Comparison of ENCODE assay signal across 8 mouse cellular contexts in genomic region chr12:32910092-32910491, GRCm38 (mm10). TPM values are rescaled to one million over a fixed set of nuclear protein-coding genes. Genes with fewer than 3 reads are reported as not detected.
DNase-seq lines count a peak whose midpoint lies in the region; ATAC-seq and TF ChIP-seq lines count a peak whose summit lies in the region.

No protein-coding gene starts in this region.

- TF ChIP-seq POLR2A in spleen, adult 2 months (IDR thresholded peaks at IDR 0.05; ENCODE audit: low read depth, low read length), result no peak

- ATAC-seq in activated CD4-positive, CD25-positive, alpha-beta regulatory T cell, adult 4 months, result peak; percentile 80
- peak; percentile 89 for ATAC-seq in common myeloid progenitor, adult 5-6 weeks (replicated peaks; ENCODE audit: low read depth, poor library complexity, severe bottlenecking)
- ATAC-seq in intestine, postnatal 0 days, result 0 out of 2 replicates have a peak, but pooled peaks have one; percentile 28
- ATAC-seq in midbrain, embryonic 11.5 days (ENCODE audit: low FRiP score), result peak; percentile 82

- peak; percentile 91 for TF ChIP-seq CTCF in intestine, postnatal 0 days (IDR thresholded peaks at IDR 0.05; ENCODE audit: low read depth)
- TF ChIP-seq CTCF in spleen, adult 2 months (IDR thresholded peaks at IDR 0.05; ENCODE audit: extremely low read depth, insufficient read depth, insufficient read length, insufficient replicate concordance), result peak; percentile 62; the same call in 1 of the 2 replicates

- intact Hi-C loops in left cerebral cortex, postnatal 4 days (cut with DNase I), result loop anchor here (5.0 kb wide), 2 partner anchors 102 to 517 kb away; partner anchors contain the start of gene Twistnb

- H3K9ac ChIP-seq in intestine, postnatal 0 days (ENCODE audit: low read depth, low read length), result no peak overlapping the region
- H3K9ac ChIP-seq in midbrain, embryonic 11.5 days (ENCODE audit: low read length), result no peak overlapping the region

- no peaks in the 10 kb centered on the region for H3K36me3 ChIP-seq in intestine, postnatal 0 days (ENCODE audit: control insufficient read depth, insufficient read depth)
- H3K36me3 ChIP-seq in midbrain, embryonic 11.5 days (ENCODE audit: control insufficient read depth, insufficient read depth, low read length), result no peaks in the 10 kb centered on the region
- H3K36me3 ChIP-seq in spleen, adult 2 months (ENCODE audit: control insufficient read depth, insufficient read depth, low read length), result no peaks in the 10 kb centered on the region

- WGBS in intestine, postnatal 0 days, result 12% methylated on average over 11 of the region's 11 CpGs
- WGBS in midbrain, embryonic 11.5 days, result 17% methylated on average over 11 of the region's 11 CpGs
- WGBS in spleen, adult 2 months, result 18% methylated on average over 11 of the region's 11 CpGs

- H3K27ac ChIP-seq in intestine, postnatal 0 days (ENCODE audit: low read depth, low read length), result no peak overlapping the region
- no peak overlapping the region for H3K27ac ChIP-seq in midbrain, embryonic 11.5 days (ENCODE audit: low read depth, low read length)
- no peak overlapping the region for H3K27ac ChIP-seq in spleen, adult 2 months (ENCODE audit: insufficient read depth, low read length)

- peak overlapping the region; percentile 48 for H3K4me2 ChIP-seq in intestine, postnatal 0 days (replicated peaks; ENCODE audit: low read depth)
- H3K4me2 ChIP-seq in midbrain, embryonic 11.5 days, result peak overlapping the region; percentile 26

- H3K27me3 ChIP-seq in intestine, postnatal 0 days (replicated peaks; ENCODE audit: control insufficient read depth, insufficient read depth, low read length), result no peaks in the 10 kb centered on the region
- no peaks in the 10 kb centered on the region for H3K27me3 ChIP-seq in midbrain, embryonic 11.5 days (ENCODE audit: control insufficient read depth, insufficient read depth, low read length)
- no peaks in the 10 kb centered on the region for H3K27me3 ChIP-seq in spleen, adult 2 months (ENCODE audit: control insufficient read depth, insufficient read depth, low read length)

- peak overlapping the region; percentile 7; the same call in 1 of the 2 replicates for H3K4me3 ChIP-seq in intestine, postnatal 0 days (ENCODE audit: low read depth, low read length)
- no peak overlapping the region for H3K4me3 ChIP-seq in midbrain, embryonic 11.5 days (ENCODE audit: low read depth, low read length)
- H3K4me3 ChIP-seq in spleen, adult 2 months (ENCODE audit: extremely low read depth, insufficient read depth, insufficient read length), result no peak overlapping the region

- H3K4me1 ChIP-seq in intestine, postnatal 0 days (replicated peaks; ENCODE audit: control insufficient read depth, insufficient read depth, low read length), result no peaks in the 10 kb centered on the region
- no peaks in the 10 kb centered on the region; the same call in 1 of the 2 replicates for H3K4me1 ChIP-seq in midbrain, embryonic 11.5 days (ENCODE audit: control insufficient read depth, insufficient read depth, low read length)
- no peaks in the 10 kb centered on the region for H3K4me1 ChIP-seq in spleen, adult 2 months (ENCODE audit: control insufficient read depth, insufficient read depth, insufficient read length)

- DNase-seq in 3134 (ENCODE audit: extremely low read depth, insufficient read length, low spot score), result peak; percentile 40
- DNase-seq in gonadal fat pad, adult 2 months (ENCODE audit: low read depth), result peak; percentile 51
- DNase-seq in left cerebral cortex, postnatal 4 days, result peak; percentile 68
- peak; percentile 97 for DNase-seq in midbrain, embryonic 11.5 days (ENCODE audit: low spot score, missing footprints)
- DNase-seq in spleen, adult 2 months (ENCODE audit: low read depth in 1 of 2, low spot score in 2 of 2), result peak; percentile 26 to 41

- H3K9me3 ChIP-seq in intestine, postnatal 0 days (ENCODE audit: control insufficient read depth), result no peaks in the 10 kb centered on the region
- no peaks in the 10 kb centered on the region for H3K9me3 ChIP-seq in midbrain, embryonic 11.5 days (ENCODE audit: control insufficient read depth, low read length)

RNA-seq across cellular contexts. Expression of gene Sypl, which starts 43.6 kb away (rescaled TPM):
- polyA plus RNA-seq in activated CD4-positive, CD25-positive, alpha-beta regulatory T cell, adult 4 months (2017; shearing (Covaris generic)), result 100 to 1,000 TPM; 102 TPM
- 68.3 and 107 TPM in 2 replicates for total RNA-seq in common myeloid progenitor, adult 5-6 weeks (2017)
- polyA plus RNA-seq in gonadal fat pad, adult 2 months (2012; rRNA removed), result 108 and 139 TPM in 2 replicates
- polyA plus RNA-seq in intestine, postnatal 0 days (2015; fragmentation: Nextera tagmentation; extraction: Ambion mirVana), result 176 and 181 TPM in 2 replicates
- total RNA-seq in left cerebral cortex, postnatal 4 days (2021), result 10 to 100 TPM; 32.2 TPM
- polyA plus RNA-seq in midbrain, embryonic 11.5 days (2014; fragmentation: Nextera tagmentation; extraction: Ambion mirVana), result 45.3 and 52.8 TPM in 2 replicates
- 25.7 and 36.9 TPM in 2 replicates for polyA plus RNA-seq in spleen, adult 2 months (2012; rRNA removed)

Comparison
In these comparisons a context has a peak if more than half of its experiments do, and no peak if none do; other contexts are left out.
1. DNase-seq: peak in every context shown above with its lines; median percentile 97 in midbrain, embryonic 11.5 days; 68 in left cerebral cortex, postnatal 4 days; 51 in gonadal fat pad, adult 2 months; 40 in 3134; 34 in spleen, adult 2 months.
2. ATAC-seq: peak in every context shown above with its lines; median percentile 89 in common myeloid progenitor, adult 5-6 weeks; 82 in midbrain, embryonic 11.5 days; 80 in activated CD4-positive, CD25-positive, alpha-beta regulatory T cell, adult 4 months; 28 in intestine, postnatal 0 days.